Mouse (Mus musculus) lung, adult 18-20 months (tissue): Measurements from ENCODE around the gene Ace.
"Not testable (repeated sequence)": the region's sequence is repeated elsewhere in the genome, so short reads cannot be mapped to it uniquely, and the experiment has no call there.

Source experiments
- DNase-seq, 2 experiments: peaks; one replicate each; pipeline ENCODE4 v3.0.0; 2022; ENCODE audit warnings: mixed read lengths in 2 of 2

Gene Ace

GRCm38 (mm10) chr11:106000062-106000461 is 32.3 kb downstream of the Ace start:
- no peak for DNase-seq

- no peak for DNase-seq
Observed at GRCm38 (mm10) chr11:106001718-106002117, 34.0 kb downstream of the Ace start.

- DNase-seq, result no peak
Observed at GRCm38 (mm10) chr11:106004576-106004975, 36.8 kb downstream of the Ace start.

GRCm38 (mm10) chr11:106005970-106006369 is 38.2 kb downstream of the Ace start:
- no peak for DNase-seq

GRCm38 (mm10) chr11:106007821-106008220 is 40.1 kb downstream of the Ace start, which contains the start of gene Kcnh6:
TSS of gene Kcnh6 (plus strand) at chr11:106008124.
- DNase-seq, result peak; percentile 61 to 71

GRCm38 (mm10) chr11:106012711-106013110 is 45.0 kb downstream of the Ace start:
- no peak for DNase-seq

- DNase-seq, result no peak
Observed at GRCm38 (mm10) chr11:106013556-106014225, 45.9 kb downstream of the Ace start.

- no peak for DNase-seq
Observed at GRCm38 (mm10) chr11:106016440-106016839, 48.7 kb downstream of the Ace start.

GRCm38 (mm10) chr11:106020051-106020763 is 52.5 kb downstream of the Ace start:
- DNase-seq, result no peak

- no peak for DNase-seq
Observed at GRCm38 (mm10) chr11:106025774-106026173, 58.0 kb downstream of the Ace start.

- peak; percentile 44 to 64 for DNase-seq
Observed at GRCm38 (mm10) chr11:106026465-106027151, 58.9 kb downstream of the Ace start.

- DNase-seq, result no peak
Observed at GRCm38 (mm10) chr11:106027607-106028006, 59.9 kb downstream of the Ace start.

GRCm38 (mm10) chr11:106032074-106032473 is 64.3 kb downstream of the Ace start:
- DNase-seq, result not testable (repeated sequence)

- DNase-seq, result peak; percentile 36 to 40
Observed at GRCm38 (mm10) chr11:106033491-106033919, 65.8 kb downstream of the Ace start.

GRCm38 (mm10) chr11:106034986-106035385 is 67.2 kb downstream of the Ace start:
- DNase-seq, result no peak

GRCm38 (mm10) chr11:106036548-106037417 is 69.0 kb downstream of the Ace start, which contains the start of gene Dcaf7:
TSS of gene Dcaf7 (plus strand) at chr11:106036872.
- peak; percentile 97 to 98 for DNase-seq

- no peak for DNase-seq
Observed at GRCm38 (mm10) chr11:106037418-106037751, 69.6 kb downstream of the Ace start.
